Mouse (Mus musculus) urinary bladder, postnatal 4 days (tissue): ENCODE measurements around the gene Cd24a.

Source experiments
- DNase-seq, 2 experiments: peaks; one replicate each; pipeline ENCODE4 v3.0.0; 2021 to 2022; ENCODE audit warnings: low spot score in 2 of 2

Gene Cd24a

GRCm38 (mm10) chr10:43581260-43581659, 3.2 kb downstream of the Cd24a start:
- no peak for DNase-seq

- DNase-seq: no peak
These were observed 6.5 kb downstream of the Cd24a start for GRCm38 (mm10) chr10:43584538-43584937.

- no peak for DNase-seq
These were observed 10.5 kb downstream of the Cd24a start for GRCm38 (mm10) chr10:43588470-43589177.

GRCm38 (mm10) chr10:43591477-43591876, 13.4 kb downstream of the Cd24a start:
- DNase-seq: no peak

- no peak for DNase-seq
These were observed 15.1 kb downstream of the Cd24a start for GRCm38 (mm10) chr10:43593182-43593581.

- DNase-seq: no peak
These were observed 16.1 kb downstream of the Cd24a start for GRCm38 (mm10) chr10:43594187-43594586.

GRCm38 (mm10) chr10:43594894-43595293, 16.8 kb downstream of the Cd24a start:
- no peak for DNase-seq

GRCm38 (mm10) chr10:43598067-43598726, 20.1 kb downstream of the Cd24a start:
- DNase-seq: no peak

- no peak for DNase-seq
These were observed 23.0 kb downstream of the Cd24a start for GRCm38 (mm10) chr10:43601039-43601438.

- DNase-seq: no peak
These were observed 23.7 kb downstream of the Cd24a start for GRCm38 (mm10) chr10:43601511-43602396.

GRCm38 (mm10) chr10:43603975-43604686, 26.0 kb downstream of the Cd24a start:
- no peak for DNase-seq

- no peak for DNase-seq
These were observed 26.7 kb downstream of the Cd24a start for GRCm38 (mm10) chr10:43604687-43605250.

- DNase-seq: no peak
These were observed 27.8 kb downstream of the Cd24a start for GRCm38 (mm10) chr10:43605901-43606300.

GRCm38 (mm10) chr10:43609507-43609906, 31.4 kb downstream of the Cd24a start:
- no peak for DNase-seq

- DNase-seq: no peak
These were observed 31.9 kb downstream of the Cd24a start for GRCm38 (mm10) chr10:43609958-43610357.

GRCm38 (mm10) chr10:43611081-43611480, 33.0 kb downstream of the Cd24a start:
- DNase-seq: no peak

- no peak for DNase-seq
These were observed 41.0 kb downstream of the Cd24a start for GRCm38 (mm10) chr10:43619059-43619531.

- no peak for DNase-seq
These were observed 41.9 kb downstream of the Cd24a start for GRCm38 (mm10) chr10:43619939-43620338.

GRCm38 (mm10) chr10:43623510-43623909, 45.4 kb downstream of the Cd24a start:
- no peak for DNase-seq

- DNase-seq: no peak
These were observed 46.3 kb downstream of the Cd24a start for GRCm38 (mm10) chr10:43624362-43624761.

GRCm38 (mm10) chr10:43624791-43625398, 46.8 kb downstream of the Cd24a start:
- no peak for DNase-seq
